7 mouse cellular contexts compared by ENCODE assay signal in genomic region chr9:98424291-98424690, GRCm38 (mm10). TPM values are rescaled to one million over a fixed set of nuclear protein-coding genes. Genes with fewer than 3 reads are reported as not detected.
DNase-seq lines count a peak whose midpoint lies in the region; ATAC-seq and TF ChIP-seq lines count a peak whose summit lies in the region.

No protein-coding gene starts in this region.

- peaks cover 5% of the 10 kb centered on the region for H3K4me1 ChIP-seq in lung, postnatal 0 days (ENCODE audit: insufficient read depth, low read depth, low read length)
- H3K4me1 ChIP-seq in forebrain, embryonic 12.5 days = peaks cover 38% of the 10 kb centered on the region
- H3K4me1 ChIP-seq in limb, embryonic 12.5 days (replicated peaks) = peaks cover 28% of the 10 kb centered on the region
- peaks cover 25% of the 10 kb centered on the region for H3K4me1 ChIP-seq in stomach, embryonic 15.5 days

- intact Hi-C loops in left cerebral cortex, postnatal 10 days (cut with DNase I) = no loop called here

- no peak overlapping the region for H3K9ac ChIP-seq in lung, postnatal 0 days (replicated peaks; ENCODE audit: low read depth)
- peak overlapping the region; percentile 57 for H3K9ac ChIP-seq in forebrain, embryonic 12.5 days
- H3K9ac ChIP-seq in limb, embryonic 12.5 days (replicated peaks) = peak overlapping the region; percentile 60
- H3K9ac ChIP-seq in stomach, embryonic 15.5 days = no peak overlapping the region; the same call in 1 of the 2 replicates

- WGBS in lung, postnatal 0 days = 5% methylated on average over 8 of the region's 8 CpGs
- 2% methylated on average over 8 of the region's 8 CpGs for WGBS in forebrain, embryonic 12.5 days
- WGBS in limb, embryonic 12.5 days = 5% methylated on average over 8 of the region's 8 CpGs
- 7% methylated on average over 8 of the region's 8 CpGs for WGBS in stomach, embryonic 15.5 days

- TF ChIP-seq EP300 in lung, postnatal 0 days (IDR thresholded peaks at IDR 0.05) = no peak

- H3K27ac ChIP-seq in lung, postnatal 0 days (ENCODE audit: low read length) = no peak overlapping the region
- H3K27ac ChIP-seq in forebrain, embryonic 12.5 days = no peak overlapping the region
- no peak overlapping the region for H3K27ac ChIP-seq in limb, embryonic 12.5 days
- H3K27ac ChIP-seq in stomach, embryonic 15.5 days = peak overlapping the region; percentile 26; the same call in 1 of the 2 replicates

- H3K9me3 ChIP-seq in lung, postnatal 0 days (ENCODE audit: low read length) = no peaks in the 10 kb centered on the region
- H3K9me3 ChIP-seq in forebrain, embryonic 12.5 days = no peaks in the 10 kb centered on the region
- no peaks in the 10 kb centered on the region for H3K9me3 ChIP-seq in limb, embryonic 12.5 days
- H3K9me3 ChIP-seq in stomach, embryonic 15.5 days = no peaks in the 10 kb centered on the region

- H3K4me3 ChIP-seq in lung, postnatal 0 days (ENCODE audit: low read depth, low read length) = peak overlapping the region; percentile 56
- peak overlapping the region; percentile 54 for H3K4me3 ChIP-seq in forebrain, embryonic 12.5 days (replicated peaks)
- H3K4me3 ChIP-seq in limb, embryonic 12.5 days (replicated peaks) = peak overlapping the region; percentile 57
- H3K4me3 ChIP-seq in stomach, embryonic 15.5 days (replicated peaks) = peak overlapping the region; percentile 66

- no peaks in the 10 kb centered on the region for H3K27me3 ChIP-seq in lung, postnatal 0 days (replicated peaks; ENCODE audit: insufficient read depth, low read length)
- H3K27me3 ChIP-seq in forebrain, embryonic 12.5 days = peaks cover 66% of the 10 kb centered on the region
- H3K27me3 ChIP-seq in limb, embryonic 12.5 days = peaks cover 9% of the 10 kb centered on the region; the same call in 1 of the 2 replicates
- H3K27me3 ChIP-seq in stomach, embryonic 15.5 days (replicated peaks) = no peaks in the 10 kb centered on the region

- ATAC-seq in lung, postnatal 0 days = no peak
- peak; percentile 7; the same call in 1 of the 2 replicates for ATAC-seq in forebrain, embryonic 12.5 days (ENCODE audit: low FRiP score)
- no peak for ATAC-seq in limb, embryonic 12.5 days (ENCODE audit: insufficient number of reproducible peaks, insufficient read depth, low FRiP score, low TSS enrichment, low read depth)
- ATAC-seq in stomach, embryonic 15.5 days (ENCODE audit: insufficient read depth, low FRiP score, low read depth) = no peak

- H3K4me2 ChIP-seq in lung, postnatal 0 days (replicated peaks; ENCODE audit: low read depth, low read length) = peak overlapping the region; percentile 77
- peak overlapping the region; percentile 72 for H3K4me2 ChIP-seq in forebrain, embryonic 12.5 days
- peak overlapping the region; percentile 73 for H3K4me2 ChIP-seq in limb, embryonic 12.5 days
- peak overlapping the region; percentile 89 for H3K4me2 ChIP-seq in stomach, embryonic 15.5 days

- TF ChIP-seq CTCF in lung, postnatal 0 days (IDR thresholded peaks at IDR 0.05) = no peak

- DNase-seq in lung, postnatal 0 days (ENCODE audit: low spot score) = no peak
- DNase-seq in lung, postnatal 25 days (ENCODE audit: low spot score) = no peak
- DNase-seq in c-Kit-positive CD71-positive TER-119-positive erythroid progenitor cells, embryonic 14.5 days (ENCODE audit: low spot score) = no peak
- DNase-seq in left cerebral cortex, postnatal 10 days (ENCODE audit: extremely low spot score in 1 of 2, low spot score in 2 of 2) = no peak

- no peaks in the 10 kb centered on the region for H3K36me3 ChIP-seq in lung, postnatal 0 days (ENCODE audit: insufficient read depth, low read length)
- no peaks in the 10 kb centered on the region for H3K36me3 ChIP-seq in forebrain, embryonic 12.5 days (replicated peaks)
- no peaks in the 10 kb centered on the region for H3K36me3 ChIP-seq in limb, embryonic 12.5 days
- no peaks in the 10 kb centered on the region for H3K36me3 ChIP-seq in stomach, embryonic 15.5 days

RNA-seq across cellular contexts. Expression of gene Rbp1, which starts 1.5 kb away (rescaled TPM):
- polyA plus RNA-seq in lung, postnatal 0 days (2015; fragmentation: Nextera tagmentation; extraction: Ambion mirVana) = 67.5 and 72.6 TPM in 2 replicates
- polyA plus RNA-seq in forebrain, embryonic 12.5 days (2016; fragmentation: Nextera tagmentation; extraction: Ambion mirVana) = 42.9 and 50.9 TPM in 2 replicates
- polyA plus RNA-seq in limb, embryonic 12.5 days (2016; fragmentation: Nextera tagmentation; extraction: Ambion mirVana) = 34.9 and 35.0 TPM in 2 replicates
- polyA plus RNA-seq in stomach, embryonic 15.5 days (2015; fragmentation: Nextera tagmentation; extraction: Ambion mirVana) = 65.2 and 79.9 TPM in 2 replicates
- total RNA-seq in left cerebral cortex, postnatal 10 days (2021) = 1 to 10 TPM; 5.8 to 6.1 TPM

Comparison
In these comparisons a context has a peak if more than half of its experiments do, and no peak if none do; other contexts are left out.
1. H3K9ac ChIP-seq: peak in forebrain, embryonic 12.5 days (single experiment) and limb, embryonic 12.5 days (single experiment); none in lung, postnatal 0 days (single experiment) and stomach, embryonic 15.5 days (single experiment).
2. Peak in every context shown above with its lines, with median percentiles within 50 percentile points of each other: H3K4me2 ChIP-seq and H3K4me3 ChIP-seq.